Mouse (Mus musculus) intestine, embryonic 15.5 days (tissue): Measurements from ENCODE around the gene Itpa. TPM values are rescaled to one million over a fixed set of nuclear protein-coding genes. Genes with fewer than 3 reads are reported as not detected.

Experiments
- polyA plus RNA-seq: library from polyadenylated mRNA; unstranded; fragments of >200 nt; fragmentation: Nextera tagmentation; extraction: Ambion mirVana; gene quantifications from 2 replicates; pipeline ENCODE4 v1.2.1, GENCODE M21; 2015

Itpa gene
- polyA plus RNA-seq, 1 experiment from 2014 or later: 88.1 TPM

Other genes with a start within 250 kb of the Itpa start
- gene Vps16, start 243.3 kb upstream of the Itpa start, polyA plus RNA-seq: 74.3 and 76.7 TPM in 2 replicates
- gene Pced1a, start 242.9 kb upstream of the Itpa start, polyA plus RNA-seq: 10.5 and 11.8 TPM in 2 replicates
- gene Ptpra, start 217.3 kb upstream of the Itpa start, polyA plus RNA-seq: 71.9 and 73.9 TPM in 2 replicates
- gene Mrps26, start 103.9 kb upstream of the Itpa start, polyA plus RNA-seq: 84.4 and 94.1 TPM in 2 replicates
- gene Oxt, start 91.4 kb upstream of the Itpa start, polyA plus RNA-seq: not detected in 2 replicates
- gene Avp, start 85.1 kb upstream of the Itpa start, polyA plus RNA-seq: not detected in 2 replicates
- 14.0 and 16.3 TPM in 2 replicates for gene Fastkd5, start 37.6 kb upstream of the Itpa start, polyA plus RNA-seq
- gene Ubox5, start 37.6 kb upstream of the Itpa start, polyA plus RNA-seq: 12.0 and 12.2 TPM in 2 replicates
- gene Lzts3, start 24.8 kb upstream of the Itpa start, polyA plus RNA-seq: 13.9 and 16.5 TPM in 2 replicates
- gene Ddrgk1, start 3.0 kb upstream of the Itpa start, polyA plus RNA-seq: 74.5 and 78.2 TPM in 2 replicates
- 0.13 and 0.21 TPM in 2 replicates for gene Slc4a11, start 29.9 kb downstream of the Itpa start, polyA plus RNA-seq
- 25.4 and 25.9 TPM in 2 replicates for gene 4930402H24Rik, start 238.8 kb downstream of the Itpa start, polyA plus RNA-seq
- 4.4 and 5.2 TPM in 2 replicates for gene Atrn, start 238.9 kb downstream of the Itpa start, polyA plus RNA-seq